Mouse (Mus musculus) gastrocnemius, postnatal 25 days (tissue): ENCODE results near the gene Insl6. TPM values are rescaled to one million over a fixed set of nuclear protein-coding genes. Genes with fewer than 3 reads are reported as not detected.

ENCODE experiments used
- DNase-seq: peaks from one replicate; pipeline ENCODE4 v3.0.0; 2022
- total RNA-seq, 2 experiments: library from RNA; stranded (reverse); gene quantifications; 1 replicate in 1 of 2; 2 replicates in 1 of 2; pipeline ENCODE4 v1.2.3; 2021

The Insl6 gene
- total RNA-seq, 2 experiments from 2014 or later = not detected

DNA sequence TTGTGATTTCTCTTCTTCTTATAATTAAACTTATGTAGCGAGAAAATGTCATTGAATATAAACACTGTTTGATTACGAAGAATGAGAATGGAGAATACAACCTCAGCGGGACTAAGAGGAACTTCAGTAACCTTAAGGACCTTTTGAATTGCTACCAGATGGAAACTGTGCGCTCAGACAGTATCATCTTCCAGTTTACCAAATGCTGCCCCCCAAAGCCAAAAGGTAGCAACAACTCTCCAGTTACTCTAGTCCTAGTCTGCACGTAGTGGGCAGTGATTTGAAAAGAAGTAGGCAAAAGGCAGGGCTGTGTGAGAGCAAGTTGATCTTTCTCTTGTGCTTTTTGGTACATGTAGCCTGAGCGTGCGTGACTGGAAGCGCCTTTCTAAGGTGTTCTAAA, 37.3 kb downstream of the Insl6 start:
- no peak for DNase-seq

DNA sequence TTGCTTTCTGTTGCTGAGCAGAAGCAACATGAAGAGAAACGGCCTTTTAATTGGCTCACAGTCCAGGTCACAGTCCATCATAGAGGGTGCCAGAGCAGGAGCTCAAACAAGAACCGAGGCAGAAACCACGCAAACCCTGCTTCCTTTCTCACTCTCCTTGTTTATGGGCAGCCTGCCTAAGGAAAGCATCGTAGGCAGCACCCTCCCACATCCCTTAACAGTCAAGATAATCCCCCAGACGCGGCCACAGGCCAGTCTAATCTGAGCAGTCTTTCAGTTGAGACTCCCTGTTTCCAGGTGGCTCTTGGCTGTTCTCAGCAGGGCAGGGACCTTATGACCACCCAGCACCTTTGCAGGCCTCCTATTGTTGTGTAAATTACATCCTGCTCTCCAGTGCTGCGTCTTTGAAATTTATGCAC, 39.7 kb downstream of the Insl6 start:
- DNase-seq = no peak

DNA sequence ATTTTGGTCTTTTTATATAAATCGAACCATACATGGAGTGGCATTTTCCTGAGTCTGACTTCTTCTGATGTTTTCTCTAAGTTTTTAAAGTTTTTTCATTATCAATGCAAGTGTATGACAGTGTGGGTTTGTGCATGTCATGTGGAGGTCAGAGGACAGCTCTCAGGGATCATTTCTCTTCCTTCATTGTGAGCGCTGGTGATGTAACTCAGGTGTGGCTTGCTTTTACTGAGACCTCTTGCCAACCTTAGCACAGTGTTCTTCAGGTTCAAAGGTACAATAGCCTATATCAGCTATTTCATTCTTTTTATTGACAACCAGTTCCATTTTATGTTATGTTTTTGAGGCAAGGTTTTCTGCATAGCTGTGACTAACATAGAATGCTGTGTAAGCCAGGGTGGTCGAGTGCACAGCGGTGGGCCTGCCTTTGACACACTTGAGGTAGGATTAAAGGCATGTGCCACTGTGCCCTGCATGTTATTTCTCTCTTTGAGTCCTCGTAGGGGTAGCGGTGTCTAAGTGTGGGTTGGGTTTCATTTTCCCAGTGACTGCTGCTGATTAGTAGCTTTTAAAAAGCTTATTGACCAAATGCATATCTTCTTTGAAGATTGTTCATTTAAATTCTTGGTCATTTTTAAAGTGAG, 46.1 kb downstream of the Insl6 start:
- no peak for DNase-seq

DNA sequence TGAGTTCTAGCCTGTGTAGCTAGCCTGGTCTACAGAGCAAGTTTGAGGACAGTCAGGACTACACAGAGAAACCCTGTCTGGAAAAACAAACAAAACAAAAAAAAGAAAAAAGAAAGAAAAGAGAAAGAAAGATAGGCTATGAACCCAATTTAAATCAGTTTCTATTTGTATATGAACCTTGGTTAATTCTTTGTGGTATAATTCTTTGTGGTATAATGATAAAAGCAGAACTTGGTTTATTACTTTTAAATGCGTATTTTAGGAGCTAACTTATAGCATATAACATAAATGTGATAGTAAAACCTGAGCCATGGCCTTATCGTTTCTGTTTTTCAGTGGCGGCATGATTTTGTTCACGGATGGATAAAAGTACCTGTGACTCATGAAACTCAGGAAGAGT, 48.7 kb downstream of the Insl6 start:
- DNase-seq = no peak

DNA sequence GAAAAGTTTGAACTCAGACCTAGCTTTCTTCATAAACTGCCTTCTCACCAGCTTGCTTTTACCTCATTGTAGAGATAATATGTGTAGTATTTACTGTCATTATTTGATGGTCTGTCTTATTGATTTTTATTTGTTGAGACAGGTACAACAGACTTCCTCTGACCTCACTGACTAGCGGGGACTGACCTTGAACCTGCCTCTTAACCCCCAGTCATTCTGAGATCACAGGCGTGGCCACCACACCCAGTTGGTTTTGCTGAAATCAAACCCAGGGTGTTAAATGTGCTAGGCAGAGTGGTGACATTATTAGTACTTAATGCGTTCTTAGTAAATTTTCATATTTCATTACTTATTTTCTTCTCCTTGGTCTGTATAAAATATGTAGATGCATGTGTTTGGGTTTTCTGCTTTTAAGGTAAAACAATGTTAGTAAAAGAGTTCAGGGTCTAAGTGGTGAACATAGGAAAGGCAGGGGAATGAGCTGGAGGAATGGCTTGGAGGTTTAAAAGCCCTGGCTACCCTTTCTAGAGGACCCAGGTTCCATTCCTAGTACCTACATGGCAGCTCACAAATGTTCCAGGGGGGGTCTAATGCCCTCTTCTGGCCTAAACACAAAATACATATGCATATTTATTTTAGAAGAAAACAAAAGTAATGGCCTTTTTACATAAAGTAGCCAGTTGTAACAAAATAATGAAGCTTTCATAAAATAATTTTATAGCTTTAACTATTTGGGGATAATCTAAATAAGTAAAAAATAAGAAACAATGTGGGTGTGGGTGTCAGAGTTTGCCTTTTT, 52.9 kb downstream of the Insl6 start:
- no peak for DNase-seq

Other genes starting within 250 kb of the Insl6 start
- 1 to 10 TPM; 6.3 to 8.9 TPM for gene Rcl1, start 224.0 kb downstream of the Insl6 start, total RNA-seq
- 10 to 100 TPM; 21.5 to 24.7 TPM for gene Jak2, start 73.5 kb downstream of the Insl6 start, total RNA-seq
- not detected for gene Rln1, start 9.3 kb upstream of the Insl6 start, total RNA-seq
- gene Plgrkt, start 42.0 kb upstream of the Insl6 start, total RNA-seq = 10 to 100 TPM; 13.7 to 15.1 TPM
- gene Cd274, start 42.1 kb upstream of the Insl6 start, total RNA-seq = under 1 TPM; 0.67 to 0.77 TPM
- not detected for gene Pdcd1lg2, start 85.6 kb upstream of the Insl6 start, total RNA-seq
- 10 to 100 TPM; 22.5 to 23.8 TPM for gene Ric1, start 196.9 kb upstream of the Insl6 start, total RNA-seq